Mouse (Mus musculus) MEL (cell line): ENCODE measurements around the gene Olfm4. TPM values are rescaled to one million over a fixed set of nuclear protein-coding genes. Genes with fewer than 3 reads are reported as not detected.

Experiments used
- DNase-seq: peaks from one replicate; pipeline ENCODE4 v3.0.0; 2011; ENCODE audit warnings: low read depth, low spot score
- H3K27ac ChIP-seq: 2 replicates; pipeline ENCODE4 v1.5.1; 2012; ENCODE audit warnings: low read depth, mild to moderate bottlenecking, control low read depth, low read length, moderate library complexity; ENCODE audit not compliant: control insufficient read depth
- H3K27me3 ChIP-seq, 2 experiments: fragments of 150-350 bp in 1 of 2; sonication (generic) in 1 of 2; 2 replicates each; pipeline ENCODE4 v1.6.1; 2012; ENCODE audit warnings: low read length in 2 of 2, mild to moderate bottlenecking in 2 of 2, improper control_type of control experiment in 1 of 2, moderate library complexity in 1 of 2; ENCODE audit not compliant: insufficient read depth in 2 of 2, control insufficient read depth in 1 of 2
- H3K36me3 ChIP-seq, 2 experiments: 2 replicates each; pipeline ENCODE4 v1.6.1; 2012 to 2014; ENCODE audit warnings: low read length in 2 of 2, improper control_type of control experiment in 1 of 2, inconsistent platforms in 1 of 2, mild to moderate bottlenecking in 1 of 2; ENCODE audit not compliant: insufficient read depth in 2 of 2, control insufficient read depth in 1 of 2
- H3K4me1 ChIP-seq, 2 experiments: fragments of 150-350 bp in 1 of 2; sonication (generic) in 1 of 2; 2 replicates each; pipeline ENCODE4 v1.6.1; 2012; ENCODE audit warnings: low read length in 2 of 2, improper control_type of control experiment in 1 of 2, mild to moderate bottlenecking in 1 of 2; ENCODE audit not compliant: insufficient read depth in 2 of 2, control insufficient read depth in 1 of 2
- H3K4me3 ChIP-seq, 2 experiments: fragments of 150-350 bp in 1 of 2; sonication (generic) in 1 of 2; 2 replicates each; pipeline ENCODE4 v1.5.1; 2012; ENCODE audit warnings: low read depth in 2 of 2, low read length in 2 of 2, mild to moderate bottlenecking in 2 of 2, moderate library complexity in 2 of 2, control low read depth in 1 of 2, improper control_type of control experiment in 1 of 2; ENCODE audit not compliant: control insufficient read depth in 1 of 2, insufficient read depth in 1 of 2
- H3K79me2 ChIP-seq: 2 replicates; pipeline ENCODE4 v1.6.1; 2012; ENCODE audit warnings: mild to moderate bottlenecking, low read length, moderate library complexity; ENCODE audit not compliant: control insufficient read depth, poor library complexity, insufficient read depth
- H3K9ac ChIP-seq: 2 replicates; pipeline ENCODE4 v1.6.1; 2012; ENCODE audit warnings: low read depth, mild to moderate bottlenecking, control low read depth, low read length, moderate library complexity; ENCODE audit not compliant: control insufficient read depth, poor library complexity, severe bottlenecking
- H3K9me3 ChIP-seq: fragments of 150-350 bp; sonication (generic); replicated peaks from 2 replicates; pipeline ENCODE4 v1.6.1; 2012; ENCODE audit warnings: mild to moderate bottlenecking, low read length, improper control_type of control experiment, moderate library complexity; ENCODE audit not compliant: insufficient read depth
- CHD1 ChIP-seq: IDR thresholded peaks from 2 replicates; pipeline ENCODE4 v1.6.1; 2012; ENCODE audit warnings: low read depth, mild to moderate bottlenecking, inconsistent platforms, low read length, improper control_type of control experiment
- CHD2 ChIP-seq: IDR thresholded peaks from 2 replicates; pipeline ENCODE4 v1.6.1; 2011; ENCODE audit warnings: low read length, improper control_type of control experiment
- E2F4 ChIP-seq: IDR thresholded peaks from 2 replicates; pipeline ENCODE4 v1.6.1; 2011; ENCODE audit warnings: low read depth, low read length, improper control_type of control experiment, borderline replicate concordance
- ELF1 ChIP-seq: IDR thresholded peaks from 2 replicates; pipeline ENCODE4 v1.6.1; 2014; ENCODE audit warnings: low read depth, mild to moderate bottlenecking, inconsistent platforms, low read length, improper control_type of control experiment, moderate library complexity
- EP300 ChIP-seq, 2 experiments: IDR thresholded peaks; 2 replicates each; pipeline ENCODE4 v1.6.1; 2011; ENCODE audit warnings: improper control_type of control experiment in 2 of 2, low read length in 2 of 2, low read depth in 1 of 2, mild to moderate bottlenecking in 1 of 2
- ETS1 ChIP-seq: IDR thresholded peaks from 2 replicates; pipeline ENCODE4 v1.6.1; 2012; ENCODE audit warnings: low read depth, mild to moderate bottlenecking, inconsistent platforms, low read length, improper control_type of control experiment, moderate library complexity
- GABPA ChIP-seq: IDR thresholded peaks from 2 replicates; pipeline ENCODE4 v1.6.1; 2012; ENCODE audit warnings: low read depth, mild to moderate bottlenecking, inconsistent platforms, low read length, improper control_type of control experiment, moderate library complexity
- GATA1 ChIP-seq: IDR thresholded peaks from 2 replicates; pipeline ENCODE4 v1.6.1; 2011; ENCODE audit warnings: low read depth, low read length, improper control_type of control experiment
- HCFC1 ChIP-seq: IDR thresholded peaks from 2 replicates; pipeline ENCODE4 v1.6.1; 2012; ENCODE audit warnings: low read depth, mild to moderate bottlenecking, inconsistent platforms, low read length, improper control_type of control experiment, moderate library complexity
- JUND ChIP-seq: IDR thresholded peaks from 2 replicates; pipeline ENCODE4 v1.6.1; 2011; ENCODE audit warnings: low read depth, mild to moderate bottlenecking, improper control_type of control experiment, low read length
- MAFK ChIP-seq: IDR thresholded peaks from 2 replicates; pipeline ENCODE4 v1.6.1; 2011; ENCODE audit warnings: low read depth, mild to moderate bottlenecking, low read length, improper control_type of control experiment, borderline replicate concordance
- MEF2A ChIP-seq: IDR thresholded peaks from 2 replicates; pipeline ENCODE4 v1.6.1; 2014; ENCODE audit warnings: low read depth, mild to moderate bottlenecking, inconsistent platforms, low read length, improper control_type of control experiment; ENCODE audit not compliant: poor library complexity, insufficient replicate concordance, severe bottlenecking; ENCODE audit errors: extremely low read depth
- MYB ChIP-seq: IDR thresholded peaks from 2 replicates; pipeline ENCODE4 v1.6.1; 2011; ENCODE audit warnings: mild to moderate bottlenecking, low read depth, low read length, improper control_type of control experiment
- NELFE ChIP-seq: IDR thresholded peaks from 2 replicates; pipeline ENCODE4 v1.6.1; 2011; ENCODE audit warnings: low read depth, low read length, improper control_type of control experiment
- NRF1 ChIP-seq: IDR thresholded peaks from 2 replicates; pipeline ENCODE4 v1.6.1; 2014; ENCODE audit warnings: low read depth, mild to moderate bottlenecking, inconsistent platforms, low read length, improper control_type of control experiment, moderate library complexity; ENCODE audit not compliant: poor library complexity, insufficient read depth, severe bottlenecking
- POLR2A ChIP-seq, 2 experiments: IDR thresholded peaks; 2 replicates each; pipeline ENCODE4 v1.6.1; 2011 to 2012; ENCODE audit warnings: low read length in 2 of 2, mild to moderate bottlenecking in 2 of 2, control low read depth in 1 of 2, improper control_type of control experiment in 1 of 2, low read depth in 1 of 2, moderate library complexity in 1 of 2; ENCODE audit not compliant: control insufficient read depth in 1 of 2, insufficient read depth in 1 of 2, poor library complexity in 1 of 2
- POLR2AphosphoS2 ChIP-seq: IDR thresholded peaks from 2 replicates; pipeline ENCODE4 v1.6.1; 2011; ENCODE audit warnings: low read length, improper control_type of control experiment
- POLR2AphosphoS5 ChIP-seq: IDR thresholded peaks from 2 replicates; pipeline ENCODE4 v1.6.1; 2012; ENCODE audit warnings: low read depth, borderline replicate concordance, mild to moderate bottlenecking, inconsistent platforms, low read length, moderate library complexity, mixed read lengths
- TAL1 ChIP-seq: IDR thresholded peaks from 2 replicates; pipeline ENCODE4 v1.6.1; 2012; ENCODE audit warnings: mild to moderate bottlenecking, inconsistent platforms, low read length, moderate library complexity, mixed read lengths
- TCF12 ChIP-seq: IDR thresholded peaks from 2 replicates; pipeline ENCODE4 v1.6.1; 2014; ENCODE audit warnings: low read depth, mild to moderate bottlenecking, inconsistent platforms, low read length, improper control_type of control experiment, moderate library complexity
- USF1 ChIP-seq: IDR thresholded peaks from 2 replicates; pipeline ENCODE4 v1.6.1; 2014; ENCODE audit warnings: low read depth, mild to moderate bottlenecking, inconsistent platforms, low read length, improper control_type of control experiment, moderate library complexity
- ZMIZ1 ChIP-seq: IDR thresholded peaks from 2 replicates; pipeline ENCODE4 v1.6.1; 2012; ENCODE audit warnings: low read depth, mild to moderate bottlenecking, inconsistent platforms, low read length, improper control_type of control experiment, moderate library complexity
- ZNF384 ChIP-seq: IDR thresholded peaks from 2 replicates; pipeline ENCODE4 v1.6.1; 2012; ENCODE audit warnings: low read depth, mild to moderate bottlenecking, inconsistent platforms, low read length, improper control_type of control experiment
- polyA plus RNA-seq, 2 experiments: library from polyadenylated mRNA; stranded (reverse) in 1 of 2; unstranded in 1 of 2; fragments of >175 nt in 1 of 2; fragments of >200 nt in 1 of 2; gene quantifications; 2 replicates each; pipeline versions ENCODE4 v1.2.1 to v1.2.4; 2012; ENCODE audit warnings: low replicate concordance in 2 of 2, low read depth in 1 of 2; ENCODE audit not compliant: insufficient read length in 2 of 2, insufficient read depth in 1 of 2, missing spikeins in 1 of 2
- total RNA-seq: library from RNA; depleted of rRNA; stranded (reverse); fragments of 300-350 nt; gene quantifications from 2 replicates; pipeline ENCODE4 v1.2.3, GENCODE M21; 2012

Gene Olfm4
- total and polyA plus RNA-seq, 3 experiments: not detected

DNA sequence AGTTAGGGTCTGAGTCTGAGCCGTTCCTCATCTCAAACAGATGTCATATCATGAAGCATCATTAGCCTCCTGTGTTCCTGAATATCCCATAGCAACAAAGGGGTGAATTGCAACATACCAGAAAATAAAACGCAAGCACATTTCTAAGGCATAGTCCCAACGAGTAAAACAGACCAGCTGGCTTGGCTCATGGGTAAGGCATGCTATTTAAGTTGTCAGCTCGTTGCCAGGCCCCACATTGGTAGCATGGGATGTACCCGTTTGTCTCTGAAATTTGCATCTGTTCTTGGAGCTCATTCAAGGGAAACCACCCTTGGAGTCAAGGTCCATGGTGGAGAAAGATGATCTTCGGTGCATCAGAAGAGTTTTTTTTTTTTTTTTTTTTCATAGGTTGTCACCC, 42.2 kb downstream of the Olfm4 start:
- H3K9me3 ChIP-seq: no peaks in the 10 kb centered on the region
- H3K27ac ChIP-seq: no peak overlapping the region
- H3K4me3 ChIP-seq: no peak overlapping the region
- no peaks in the 10 kb centered on the region for H3K4me1 ChIP-seq
- H3K27me3 ChIP-seq: no peaks in the 10 kb centered on the region
- no peaks in the 10 kb centered on the region for H3K36me3 ChIP-seq
- no peak for DNase-seq
- no peak overlapping the region for H3K9ac ChIP-seq
- TF ChIP-seq POLR2A (IDR thresholded peaks at IDR 0.05; ENCODE audit: control insufficient read depth in 1 of 2, insufficient read depth in 1 of 2, low read depth in 1 of 2, low read length in 2 of 2, poor library complexity in 1 of 2) (no peak), MEF2A (no peak), POLR2AphosphoS2 (no peak), HCFC1 (no peak), NRF1 (no peak), ZMIZ1 (no peak), E2F4 (no peak), MYB (no peak), TAL1 (no peak), ELF1 (no peak), USF1 (no peak), JUND (no peak), POLR2AphosphoS5 (no peak), ZNF384 (no peak), NELFE (no peak), ETS1 (no peak), GABPA (no peak), TCF12 (no peak), EP300 (IDR thresholded peaks at IDR 0.05; ENCODE audit: low read depth in 1 of 2, low read length in 2 of 2) (no peak)
- H3K79me2 ChIP-seq: no peaks in the 10 kb centered on the region

DNA sequence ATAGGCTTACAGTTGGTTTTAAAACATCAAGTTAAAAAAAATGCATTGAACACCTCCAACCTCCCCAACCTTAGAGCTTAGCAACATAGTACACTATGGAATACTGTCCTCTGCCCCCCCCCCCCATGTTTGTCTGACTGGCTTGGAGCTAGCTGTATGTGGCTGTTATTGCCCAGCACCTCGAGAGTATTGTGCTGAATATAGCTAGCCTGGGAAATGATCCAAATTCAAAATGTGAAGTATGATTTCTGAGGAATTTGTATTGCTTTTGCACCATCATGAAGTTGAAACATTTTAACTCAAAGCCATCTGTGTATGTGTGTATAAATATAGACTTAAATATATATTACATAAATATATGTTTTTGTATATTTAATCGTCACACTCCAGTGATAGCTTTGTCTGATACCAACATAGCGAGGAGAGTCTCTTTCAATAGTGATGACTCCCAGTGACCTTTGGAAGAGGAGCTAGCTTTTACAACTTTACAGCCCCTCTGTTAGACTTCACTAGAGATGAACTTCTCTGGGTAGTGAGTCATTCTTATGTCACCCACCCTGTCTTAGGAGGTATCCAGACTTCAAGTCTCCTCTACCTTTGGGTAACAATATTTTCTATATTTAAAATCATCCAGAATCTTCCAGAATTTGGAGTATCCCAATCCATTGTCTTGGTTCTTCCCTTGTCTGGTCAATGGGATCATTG, 45.6 kb downstream of the Olfm4 start:
- Histone ChIP-seq H3K27ac (no peak overlapping the region), H3K4me3 (no peak overlapping the region), H3K9ac (no peak overlapping the region), H3K27me3 (no peaks in the 10 kb centered on the region), H3K36me3 (no peaks in the 10 kb centered on the region), H3K79me2 (no peaks in the 10 kb centered on the region), H3K9me3 (no peaks in the 10 kb centered on the region)
- DNase-seq: no peak
- TF ChIP-seq MAFK (no peak), USF1 (no peak), POLR2A (IDR thresholded peaks at IDR 0.05; ENCODE audit: control insufficient read depth in 1 of 2, insufficient read depth in 1 of 2, low read depth in 1 of 2, low read length in 2 of 2, poor library complexity in 1 of 2) (no peak), CHD2 (no peak), GATA1 (no peak), MYB (no peak), CHD1 (no peak), EP300 (IDR thresholded peaks at IDR 0.05; ENCODE audit: low read depth in 1 of 2, low read length in 2 of 2) (no peak), MEF2A (no peak), ETS1 (no peak)
- TF ChIP-seq, all 39 proteins: peak for 0
- no peaks in the 10 kb centered on the region for H3K4me1 ChIP-seq
